Mouse (Mus musculus) kidney, embryonic 16.5 days (tissue): ENCODE results near the gene Gm45799. TPM values are rescaled to one million over a fixed set of nuclear protein-coding genes. Genes with fewer than 3 reads are reported as not detected.

Experiments
- ATAC-seq: fragments of 200-750 bp; cut with Nextera tagmentation; 2 replicates; pipeline ENCODE4 v1.8.0; 2017; ENCODE audit warnings: moderate TSS enrichment; ENCODE audit not compliant: low FRiP score, low TSS enrichment
- H3K27ac ChIP-seq: fragments of 300-500 bp; sonication (generic); 2 replicates; pipeline ENCODE4 v1.5.1; 2014; ENCODE audit warnings: low read length
- H3K27me3 ChIP-seq: fragments of 300-500 bp; sonication (generic); 2 replicates; pipeline ENCODE4 v1.6.1; 2014; ENCODE audit warnings: low read length, control low read depth, mixed read lengths; ENCODE audit not compliant: insufficient read depth
- H3K36me3 ChIP-seq: fragments of 300-500 bp; sonication (generic); 2 replicates; pipeline ENCODE4 v1.6.1; 2014; ENCODE audit warnings: low read length, control low read depth, mixed read lengths; ENCODE audit not compliant: insufficient read depth
- H3K4me1 ChIP-seq: fragments of 300-500 bp; sonication (generic); 2 replicates; pipeline ENCODE4 v1.6.1; 2014; ENCODE audit warnings: low read length, control low read depth, mixed read lengths; ENCODE audit not compliant: insufficient read depth
- H3K4me2 ChIP-seq: fragments of 300-500 bp; sonication (generic); replicated peaks from 2 replicates; pipeline ENCODE4 v1.6.1; 2014; ENCODE audit warnings: low read depth, low read length
- H3K4me3 ChIP-seq: fragments of 300-500 bp; sonication (generic); 2 replicates; pipeline ENCODE4 v1.5.1; 2014; ENCODE audit warnings: mild to moderate bottlenecking, low read length
- H3K9ac ChIP-seq: fragments of 300-500 bp; sonication (generic); replicated peaks from 2 replicates; pipeline ENCODE4 v1.6.1; 2014; ENCODE audit warnings: low read length
- H3K9me3 ChIP-seq: fragments of 300-500 bp; sonication (generic); 2 replicates; pipeline ENCODE4 v1.6.1; 2016; ENCODE audit warnings: low read length, control low read depth
- WGBS: fragments of 180-500 bp; shearing (Covaris S2); extraction: QIAGEN DNeasy Blood & Tissue Kit; methylation state at CpG from one replicate; pipeline ENCODE4 v1.1.7; 2014; 5-methylcytosine and 5-hydroxymethylcytosine counted together
- polyA plus RNA-seq: library from polyadenylated mRNA; unstranded; fragments of >200 nt; fragmentation: Nextera tagmentation; extraction: Ambion mirVana; gene quantifications from 2 replicates; pipeline ENCODE4 v1.2.1, GENCODE M21; 2015

Gm45799 gene
- 13.1 and 32.4 TPM in 2 replicates for polyA plus RNA-seq

GRCm38 (mm10) chr7:105640233-105640893, at the start of gene Gm45799, which contains the start of gene Arfip2:
Gm45799 (plus strand) TSS chr7:105640552.
Arfip2 (minus strand) TSS chr7:105640416.
- H3K9ac ChIP-seq = peak within 1 kb of the TSS; percentile 91
- peaks cover 25% of the 10 kb centered on the region for H3K4me1 ChIP-seq
- peaks cover 33% of the 10 kb centered on the region for H3K36me3 ChIP-seq
- H3K27ac ChIP-seq = peak within 1 kb of the TSS; percentile 92
- H3K27me3 ChIP-seq = 0 out of 2 replicates have a peak, but pooled peaks cover 2% of the 10 kb centered on the region
- peak within 1 kb of the TSS; percentile 76 for H3K4me3 ChIP-seq
- WGBS = under 1% methylated on average over 45 of the region's 45 CpGs
- ATAC-seq = peak; percentile 97
- H3K9me3 ChIP-seq = no peaks in the 10 kb centered on the region
- peak within 1 kb of the TSS; percentile 94 for H3K4me2 ChIP-seq

- 29% methylated on average over 9 of the region's 9 CpGs for WGBS
- peak; percentile 92 for ATAC-seq
- peaks cover 10% of the 10 kb centered on the region; the same call in 1 of the 2 replicates for H3K9me3 ChIP-seq
- no peak overlapping the region for H3K4me2 ChIP-seq
- no peak overlapping the region for H3K9ac ChIP-seq
- H3K4me3 ChIP-seq = no peak overlapping the region
- H3K27me3 ChIP-seq = no peaks in the 10 kb centered on the region
- H3K4me1 ChIP-seq = no peaks in the 10 kb centered on the region
- no peak overlapping the region for H3K27ac ChIP-seq
- H3K36me3 ChIP-seq = no peaks in the 10 kb centered on the region
These were observed 37.3 kb upstream of the Gm45799 start for GRCm38 (mm10) chr7:105602860-105603623.

- H3K9me3 ChIP-seq = peaks cover 10% of the 10 kb centered on the region; the same call in 1 of the 2 replicates
- 87% methylated on average over 3 of the region's 3 CpGs for WGBS
- no peak overlapping the region for H3K27ac ChIP-seq
- no peak overlapping the region for H3K4me2 ChIP-seq
- peaks cover 37% of the 10 kb centered on the region for H3K36me3 ChIP-seq
- no peak for ATAC-seq
- H3K27me3 ChIP-seq = no peaks in the 10 kb centered on the region
- H3K4me3 ChIP-seq = no peak overlapping the region
- H3K4me1 ChIP-seq = no peaks in the 10 kb centered on the region
- H3K9ac ChIP-seq = no peak overlapping the region
These were observed 31.9 kb upstream of the Gm45799 start for GRCm38 (mm10) chr7:105608467-105608866.

GRCm38 (mm10) chr7:105611767-105612166, 28.6 kb upstream of the Gm45799 start:
- Histone ChIP-seq H3K9ac (no peak overlapping the region), H3K27ac (no peak overlapping the region), H3K4me2 (no peak overlapping the region), H3K9me3 (no peaks in the 10 kb centered on the region), H3K4me3 (no peak overlapping the region), H3K4me1 (no peaks in the 10 kb centered on the region), H3K27me3 (no peaks in the 10 kb centered on the region), H3K36me3 (peaks cover 61% of the 10 kb centered on the region)
- no peak for ATAC-seq
- WGBS = 93% methylated on average over 1 of the region's 1 CpGs

GRCm38 (mm10) chr7:105614400-105614799, 26.0 kb upstream of the Gm45799 start:
- no peak for ATAC-seq
- 100% methylated on average over 1 of the region's 1 CpGs for WGBS
- Histone ChIP-seq H3K4me2 (no peak overlapping the region), H3K4me3 (no peak overlapping the region), H3K36me3 (peaks cover 82% of the 10 kb centered on the region), H3K27me3 (no peaks in the 10 kb centered on the region), H3K9ac (no peak overlapping the region), H3K27ac (no peak overlapping the region), H3K4me1 (no peaks in the 10 kb centered on the region), H3K9me3 (no peaks in the 10 kb centered on the region)

GRCm38 (mm10) chr7:105615720-105616119, 24.6 kb upstream of the Gm45799 start:
- Histone ChIP-seq H3K9me3 (no peaks in the 10 kb centered on the region), H3K4me1 (no peaks in the 10 kb centered on the region), H3K4me2 (no peak overlapping the region), H3K27ac (no peak overlapping the region), H3K27me3 (no peaks in the 10 kb centered on the region), H3K36me3 (peaks cover 72% of the 10 kb centered on the region), H3K4me3 (no peak overlapping the region), H3K9ac (no peak overlapping the region)
- 100% methylated on average over 1 of the region's 1 CpGs for WGBS
- no peak for ATAC-seq

- H3K9me3 ChIP-seq = no peaks in the 10 kb centered on the region
- no peak overlapping the region for H3K27ac ChIP-seq
- 71% methylated on average over 6 of the region's 6 CpGs for WGBS
- H3K4me2 ChIP-seq = no peak overlapping the region
- peaks cover 64% of the 10 kb centered on the region for H3K36me3 ChIP-seq
- H3K4me3 ChIP-seq = no peak overlapping the region
- no peak overlapping the region for H3K9ac ChIP-seq
- no peaks in the 10 kb centered on the region for H3K4me1 ChIP-seq
- no peaks in the 10 kb centered on the region for H3K27me3 ChIP-seq
- ATAC-seq = no peak
These were observed 23.8 kb upstream of the Gm45799 start for GRCm38 (mm10) chr7:105616561-105616960.

GRCm38 (mm10) chr7:105617810-105618209, 22.5 kb upstream of the Gm45799 start:
- H3K4me3 ChIP-seq = no peak overlapping the region
- H3K9me3 ChIP-seq = no peaks in the 10 kb centered on the region
- no peaks in the 10 kb centered on the region for H3K27me3 ChIP-seq
- ATAC-seq = no peak
- peaks cover 59% of the 10 kb centered on the region for H3K36me3 ChIP-seq
- 95% methylated on average over 22 of the region's 22 CpGs for WGBS
- peaks cover 6% of the 10 kb centered on the region; the same call in 1 of the 2 replicates for H3K4me1 ChIP-seq
- no peak overlapping the region for H3K27ac ChIP-seq
- H3K4me2 ChIP-seq = no peak overlapping the region
- H3K9ac ChIP-seq = no peak overlapping the region

GRCm38 (mm10) chr7:105619701-105620100, 20.7 kb upstream of the Gm45799 start:
- Histone ChIP-seq H3K27ac (no peak overlapping the region), H3K9me3 (no peaks in the 10 kb centered on the region), H3K27me3 (no peaks in the 10 kb centered on the region), H3K4me1 (peaks cover 6% of the 10 kb centered on the region; the same call in 1 of the 2 replicates), H3K4me2 (no peak overlapping the region), H3K4me3 (no peak overlapping the region), H3K36me3 (peaks cover 54% of the 10 kb centered on the region), H3K9ac (no peak overlapping the region)
- 76% methylated on average over 3 of the region's 3 CpGs for WGBS
- no peak for ATAC-seq

GRCm38 (mm10) chr7:105621053-105621452, 19.3 kb upstream of the Gm45799 start:
- peaks cover 52% of the 10 kb centered on the region for H3K36me3 ChIP-seq
- no peaks in the 10 kb centered on the region for H3K27me3 ChIP-seq
- H3K4me1 ChIP-seq = peaks cover 6% of the 10 kb centered on the region; the same call in 1 of the 2 replicates
- ATAC-seq = no peak
- no peak overlapping the region for H3K4me2 ChIP-seq
- 71% methylated on average over 4 of the region's 4 CpGs for WGBS
- H3K27ac ChIP-seq = no peak overlapping the region
- H3K9me3 ChIP-seq = no peaks in the 10 kb centered on the region
- H3K4me3 ChIP-seq = no peak overlapping the region
- H3K9ac ChIP-seq = no peak overlapping the region
